Mouse (Mus musculus) stomach, postnatal 0 days (tissue): ENCODE measurements around the gene Cd40. TPM values are rescaled to one million over a fixed set of nuclear protein-coding genes. Genes with fewer than 3 reads are reported as not detected.

ENCODE experiments used
- ATAC-seq: fragments of 200-750 bp; cut with Nextera tagmentation; 2 replicates; pipeline ENCODE4 v1.8.0; 2017; ENCODE audit not compliant: low FRiP score, low TSS enrichment
- DNase-seq: peaks from one replicate; pipeline ENCODE4 v3.0.0-alpha.2; 2016; ENCODE audit warnings: low spot score
- H3K27ac ChIP-seq: fragments of 300-500 bp; sonication (generic); replicated peaks from 2 replicates; pipeline ENCODE4 v1.5.1; 2014; ENCODE audit warnings: mild to moderate bottlenecking, control low read depth
- H3K27me3 ChIP-seq: fragments of 300-500 bp; sonication (generic); 2 replicates; pipeline ENCODE4 v1.6.1; 2014; ENCODE audit warnings: low read length; ENCODE audit not compliant: control insufficient read depth, insufficient read depth
- H3K36me3 ChIP-seq: fragments of 300-500 bp; sonication (generic); 2 replicates; pipeline ENCODE4 v1.6.1; 2014; ENCODE audit warnings: low read length, mixed read lengths; ENCODE audit not compliant: control insufficient read depth, insufficient read depth
- H3K4me1 ChIP-seq: fragments of 300-500 bp; sonication (generic); replicated peaks from 2 replicates; pipeline ENCODE4 v1.6.1; 2014; ENCODE audit warnings: antibody characterized with exemption; ENCODE audit not compliant: control insufficient read depth, insufficient read depth
- H3K4me2 ChIP-seq: fragments of 300-500 bp; sonication (generic); replicated peaks from 2 replicates; pipeline ENCODE4 v1.6.1; 2014; ENCODE audit warnings: low read depth, mild to moderate bottlenecking, control low read depth, moderate library complexity
- H3K4me3 ChIP-seq: fragments of 300-500 bp; sonication (generic); 2 replicates; pipeline ENCODE4 v1.5.1; 2014; ENCODE audit warnings: low read depth, low read length, control low read depth
- H3K9ac ChIP-seq: fragments of 300-500 bp; sonication (generic); 2 replicates; pipeline ENCODE4 v1.6.1; 2014; ENCODE audit warnings: mild to moderate bottlenecking, low read length, control low read depth, mixed read lengths
- H3K9me3 ChIP-seq: fragments of 300-500 bp; sonication (generic); 2 replicates; pipeline ENCODE4 v1.6.1; 2016; ENCODE audit warnings: low read length; ENCODE audit not compliant: control insufficient read depth
- CTCF ChIP-seq: IDR thresholded peaks from 2 replicates; pipeline ENCODE4 v1.5.1; 2016; ENCODE audit warnings: antibody characterized with exemption, low read depth, mild to moderate bottlenecking, moderate library complexity
- EP300 ChIP-seq: optimal IDR thresholded peaks from 2 replicates; pipeline ENCODE3; 2016; ENCODE audit warnings: antibody characterized with exemption
- WGBS: fragments of 180-500 bp; shearing (Covaris S2); extraction: QIAGEN DNeasy Blood & Tissue Kit; methylation state at CpG from one replicate; pipeline ENCODE4 v1.1.7; 2014; 5-methylcytosine and 5-hydroxymethylcytosine counted together
- polyA plus RNA-seq: library from polyadenylated mRNA; unstranded; fragments of >200 nt; fragmentation: Nextera tagmentation; extraction: Ambion mirVana; gene quantifications from 2 replicates; pipeline ENCODE4 v1.2.1, GENCODE M21; 2015

Gene Cd40
- polyA plus RNA-seq, 1 experiment from 2014 or later, result 3.3 TPM

DNA sequence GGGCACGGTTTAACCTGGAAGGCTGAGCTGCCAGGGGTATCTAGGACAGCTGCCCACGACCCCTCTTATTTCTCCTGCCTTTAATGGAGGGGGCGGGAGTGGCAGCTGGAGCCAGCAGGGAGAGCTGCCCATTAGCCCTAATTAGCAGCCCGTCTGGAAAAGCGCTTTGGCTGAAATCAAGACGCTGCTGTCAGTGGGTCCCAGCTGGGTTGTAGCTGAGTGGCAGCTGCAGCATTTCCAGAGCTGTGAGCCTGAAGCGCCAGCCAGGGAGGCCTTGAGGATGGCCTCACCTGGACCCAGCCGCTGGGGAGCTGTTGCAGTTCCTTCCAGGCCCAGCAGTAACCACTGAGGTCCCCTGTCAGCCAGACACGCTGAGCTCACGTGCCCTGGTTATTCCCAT is 40.9 kb downstream of the Cd40 start:
- no peak for DNase-seq
- no peak overlapping the region for H3K4me3 ChIP-seq
- no peak overlapping the region for H3K9ac ChIP-seq
- no peaks in the 10 kb centered on the region for H3K4me1 ChIP-seq
- H3K27me3 ChIP-seq, result no peaks in the 10 kb centered on the region; the same call in 1 of the 2 replicates
- 29% methylated on average over 10 of the region's 10 CpGs for WGBS
- no peak overlapping the region for H3K27ac ChIP-seq
- H3K36me3 ChIP-seq, result no peaks in the 10 kb centered on the region
- ATAC-seq, result no peak
- H3K9me3 ChIP-seq, result no peaks in the 10 kb centered on the region
- TF ChIP-seq EP300, result no peak
- no peak for TF ChIP-seq CTCF
- H3K4me2 ChIP-seq, result no peak overlapping the region

GRCm38 (mm10) chr2:165098861-165099260 is 43.4 kb downstream of the Cd40 start:
- 78% methylated on average over 3 of the region's 3 CpGs for WGBS
- Histone ChIP-seq H3K4me1 (no peaks in the 10 kb centered on the region), H3K9ac (no peak overlapping the region), H3K36me3 (no peaks in the 10 kb centered on the region), H3K4me2 (no peak overlapping the region), H3K9me3 (no peaks in the 10 kb centered on the region), H3K27ac (no peak overlapping the region), H3K4me3 (no peak overlapping the region), H3K27me3 (no peaks in the 10 kb centered on the region; the same call in 1 of the 2 replicates)
- no peak for DNase-seq
- ATAC-seq, result no peak
- no peak for TF ChIP-seq CTCF
- TF ChIP-seq EP300, result no peak

DNA sequence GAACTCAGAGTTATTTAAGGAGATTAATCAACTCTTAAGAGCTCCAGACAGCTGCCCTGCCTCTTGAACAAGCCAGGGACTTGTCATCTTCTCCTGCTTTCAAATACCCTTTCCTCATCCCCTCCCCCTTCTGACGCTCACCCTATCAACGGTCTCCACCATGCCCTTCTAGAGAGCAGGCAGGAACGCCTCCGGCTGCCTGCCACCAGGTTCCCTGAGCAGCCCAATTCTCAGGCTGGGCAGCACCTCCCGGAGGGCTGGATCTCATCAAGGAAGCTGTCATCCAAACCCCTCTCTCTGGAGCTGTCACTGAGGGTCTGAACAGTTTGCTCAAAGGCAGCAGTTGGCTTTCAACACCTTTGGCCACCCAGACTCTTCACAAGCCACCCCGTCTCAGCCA is 45.3 kb downstream of the Cd40 start:
- Histone ChIP-seq H3K27ac (no peak overlapping the region), H3K9ac (no peak overlapping the region), H3K4me2 (no peak overlapping the region), H3K27me3 (no peaks in the 10 kb centered on the region; the same call in 1 of the 2 replicates), H3K4me1 (no peaks in the 10 kb centered on the region), H3K9me3 (no peaks in the 10 kb centered on the region), H3K4me3 (no peak overlapping the region), H3K36me3 (no peaks in the 10 kb centered on the region)
- ATAC-seq (no peak), DNase-seq (no peak)
- WGBS, result 6% methylated on average over 6 of the region's 6 CpGs
- no peak for TF ChIP-seq EP300
- no peak for TF ChIP-seq CTCF

- WGBS, result 80% methylated on average over 3 of the region's 3 CpGs
- H3K27me3 ChIP-seq, result no peaks in the 10 kb centered on the region; the same call in 1 of the 2 replicates
- no peak overlapping the region for H3K4me3 ChIP-seq
- no peak overlapping the region for H3K4me2 ChIP-seq
- DNase-seq, result no peak
- H3K36me3 ChIP-seq, result no peaks in the 10 kb centered on the region
- TF ChIP-seq EP300 (no peak), CTCF (no peak)
- H3K9ac ChIP-seq, result no peak overlapping the region
- no peak overlapping the region for H3K27ac ChIP-seq
- H3K9me3 ChIP-seq, result no peaks in the 10 kb centered on the region
- no peak for ATAC-seq
- H3K4me1 ChIP-seq, result no peaks in the 10 kb centered on the region
These were observed 47.5 kb downstream of the Cd40 start for GRCm38 (mm10) chr2:165102920-165103319.

DNA sequence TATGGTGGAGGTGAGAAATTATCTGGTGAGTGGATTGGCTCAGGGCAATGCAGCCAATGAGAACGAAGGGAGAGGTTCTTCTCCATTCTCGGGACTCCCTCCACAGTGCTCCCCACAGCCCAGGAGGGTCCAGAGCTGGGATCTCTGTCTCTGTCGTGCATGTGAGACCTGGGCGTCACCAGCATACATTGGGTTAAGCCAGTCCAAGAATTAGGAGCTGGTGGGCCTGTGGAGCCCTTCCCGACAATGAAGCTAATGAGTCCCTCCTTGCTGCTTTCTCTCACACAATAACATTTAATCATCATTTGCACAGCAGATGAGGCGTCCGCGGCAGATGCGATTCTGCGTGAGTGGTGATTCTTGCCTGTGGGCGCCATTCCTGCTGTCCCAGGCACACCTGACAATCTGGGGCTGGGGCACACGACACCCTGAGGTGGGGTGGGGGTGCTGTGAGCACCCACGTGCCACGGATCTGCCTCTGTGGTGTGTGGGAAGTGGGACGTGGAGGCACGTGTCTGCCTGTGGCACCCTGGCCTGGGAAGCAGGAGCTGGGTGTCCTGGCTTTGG is 50.2 kb downstream of the Cd40 start:
- Histone ChIP-seq H3K4me3 (no peak overlapping the region), H3K9ac (no peak overlapping the region), H3K9me3 (no peaks in the 10 kb centered on the region), H3K4me1 (no peaks in the 10 kb centered on the region), H3K36me3 (no peaks in the 10 kb centered on the region), H3K4me2 (no peak overlapping the region), H3K27me3 (0 out of 2 replicates have a peak, but pooled peaks cover 2% of the 10 kb centered on the region), H3K27ac (no peak overlapping the region)
- ATAC-seq (no peak), DNase-seq (no peak)
- 63% methylated on average over 16 of the region's 16 CpGs for WGBS
- no peak for TF ChIP-seq CTCF
- TF ChIP-seq EP300, result no peak

DNA sequence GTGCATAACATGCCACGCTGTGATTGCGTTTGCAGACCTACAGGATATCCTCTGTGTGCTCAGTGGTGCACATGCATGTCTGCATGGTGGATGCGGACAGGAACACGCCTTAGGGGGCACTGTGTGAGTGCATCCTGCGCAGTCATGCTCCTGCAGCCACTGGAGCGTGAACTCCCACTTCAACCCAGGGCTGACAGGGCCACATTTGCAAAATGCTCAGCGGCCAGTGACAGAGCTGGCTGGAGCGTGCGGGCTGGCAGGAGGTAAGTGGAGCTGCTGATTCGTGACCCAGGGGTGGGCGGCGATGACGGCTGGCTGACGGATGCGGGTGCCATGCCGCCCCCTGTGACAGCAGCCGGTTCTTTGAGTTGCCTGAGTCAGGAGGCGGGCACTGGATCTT is 51.2 kb downstream of the Cd40 start:
- DNase-seq (no peak), ATAC-seq (no peak)
- H3K4me2 ChIP-seq, result no peak overlapping the region
- TF ChIP-seq CTCF (no peak), EP300 (no peak)
- no peak overlapping the region for H3K9ac ChIP-seq
- no peaks in the 10 kb centered on the region for H3K36me3 ChIP-seq
- no peak overlapping the region for H3K4me3 ChIP-seq
- WGBS, result 25% methylated on average over 18 of the region's 18 CpGs
- no peaks in the 10 kb centered on the region for H3K9me3 ChIP-seq
- no peaks in the 10 kb centered on the region for H3K4me1 ChIP-seq
- H3K27ac ChIP-seq, result no peak overlapping the region
- H3K27me3 ChIP-seq, result peaks cover 7% of the 10 kb centered on the region; the same call in 1 of the 2 replicates
